Mouse (Mus musculus) macrophage (primary cell): ENCODE results near the gene Ube2r2. TPM values are rescaled to one million over a fixed set of nuclear protein-coding genes. Genes with fewer than 3 reads are reported as not detected.

Source experiments
- H3K27ac ChIP-seq: fragments of 350-480 bp; formaldehyde crosslinking; 2 replicates; pipeline ENCODE4 v1.9.0; 2021
- H3K36me3 ChIP-seq: fragments of 350-480 bp; formaldehyde crosslinking; 2 replicates; pipeline ENCODE4 v1.9.0; 2021; ENCODE audit errors: inconsistent target
- H3K4me3 ChIP-seq: fragments of 350-480 bp; formaldehyde crosslinking; 2 replicates; pipeline ENCODE4 v1.9.0; 2021; ENCODE audit errors: inconsistent target
- H3K79me2 ChIP-seq: fragments of 350-480 bp; formaldehyde crosslinking; 2 replicates; pipeline ENCODE4 v1.9.0; 2021; ENCODE audit errors: inconsistent target
- WGBS: methylation state at CpG from one replicate; pipeline ENCODE4 v1.1.7; 2026; ENCODE audit warnings: inconsistent platforms; ENCODE audit not compliant: missing documents; 5-methylcytosine and 5-hydroxymethylcytosine counted together
- polyA plus RNA-seq: library from polyadenylated mRNA; stranded (reverse); fragments of 250-400 nt; gene quantifications from 3 replicates; pipeline ENCODE4 v1.2.4, GENCODE M21; 2018; ENCODE audit warnings: inconsistent platforms
- total RNA-seq, 78 experiments: library from RNA; depleted of rRNA; stranded (reverse); fragments of 250-400 nt; gene quantifications; 1 replicate in 9 of 78; 2 replicates in 24 of 78; 3 replicates in 43 of 78; 4 replicates in 2 of 78; pipeline ENCODE4 v1.2.4; 2018; ENCODE audit warnings: inconsistent platforms in 56 of 78

Ube2r2 gene
- total RNA-seq (2018; cell fraction: chromatin; rRNA removed), result 10 to 100 TPM in 24 of 26 experiments, 1 to 10 TPM in 2; 8.8 to 55.2 (median 28.9) TPM
- 10 to 100 TPM; 35.6 to 62.8 (median 49.4) TPM for total RNA-seq (2018; cell fraction: cytosol; rRNA removed)
- total RNA-seq (2018; cell fraction: nucleus; rRNA removed), result 10 to 100 TPM; 14.0 to 62.8 (median 30.6) TPM
- 40.3 to 90.8 TPM (median 50.7 TPM) in 3 replicates for polyA plus RNA-seq

- H3K27ac ChIP-seq, result peak within 1 kb of the TSS; percentile 87
- peaks cover 50% of the 10 kb centered on the region for H3K79me2 ChIP-seq
- 2% methylated on average over 59 of the region's 65 CpGs for WGBS
- peak within 1 kb of the TSS; percentile 82 for H3K4me3 ChIP-seq
- no peaks in the 10 kb centered on the region for H3K36me3 ChIP-seq
Observed at GRCm38 (mm10) chr4:41135711-41136453, at the start of gene Ube2r2. Ube2r2 (plus strand) TSS chr4:41135743.

GRCm38 (mm10) chr4:41086947-41087346 is 48.6 kb upstream of the Ube2r2 start:
- 77% methylated on average over 9 of the region's 9 CpGs for WGBS
- H3K27ac ChIP-seq, result no peak overlapping the region
- no peaks in the 10 kb centered on the region for H3K79me2 ChIP-seq
- no peak overlapping the region for H3K4me3 ChIP-seq
- no peaks in the 10 kb centered on the region for H3K36me3 ChIP-seq

GRCm38 (mm10) chr4:41087459-41088298 is 47.9 kb upstream of the Ube2r2 start:
- WGBS, result 82% methylated on average over 16 of the region's 16 CpGs
- no peak overlapping the region for H3K27ac ChIP-seq
- H3K79me2 ChIP-seq, result no peaks in the 10 kb centered on the region
- H3K4me3 ChIP-seq, result no peak overlapping the region
- H3K36me3 ChIP-seq, result no peaks in the 10 kb centered on the region

GRCm38 (mm10) chr4:41089189-41089588 is 46.4 kb upstream of the Ube2r2 start:
- no peak overlapping the region for H3K27ac ChIP-seq
- no peak overlapping the region for H3K4me3 ChIP-seq
- WGBS, result 74% methylated on average over 4 of the region's 4 CpGs
- no peaks in the 10 kb centered on the region for H3K79me2 ChIP-seq
- H3K36me3 ChIP-seq, result no peaks in the 10 kb centered on the region

GRCm38 (mm10) chr4:41089705-41090104 is 45.8 kb upstream of the Ube2r2 start:
- 78% methylated on average over 1 of the region's 2 CpGs for WGBS
- Histone ChIP-seq H3K79me2 (no peaks in the 10 kb centered on the region), H3K4me3 (no peak overlapping the region), H3K27ac (no peak overlapping the region), H3K36me3 (no peaks in the 10 kb centered on the region)

GRCm38 (mm10) chr4:41091391-41091790 is 44.2 kb upstream of the Ube2r2 start:
- 40% methylated on average over 3 of the region's 3 CpGs for WGBS
- Histone ChIP-seq H3K4me3 (no peak overlapping the region), H3K79me2 (no peaks in the 10 kb centered on the region), H3K36me3 (no peaks in the 10 kb centered on the region), H3K27ac (no peak overlapping the region)

GRCm38 (mm10) chr4:41092958-41093357 is 42.6 kb upstream of the Ube2r2 start:
- H3K4me3 ChIP-seq, result no peak overlapping the region
- H3K27ac ChIP-seq, result no peak overlapping the region
- WGBS, result 80% methylated on average over 1 of the region's 1 CpGs
- H3K79me2 ChIP-seq, result no peaks in the 10 kb centered on the region
- no peaks in the 10 kb centered on the region for H3K36me3 ChIP-seq

- no peak overlapping the region for H3K4me3 ChIP-seq
- H3K36me3 ChIP-seq, result no peaks in the 10 kb centered on the region
- no peaks in the 10 kb centered on the region for H3K79me2 ChIP-seq
- WGBS, result 72% methylated on average over 9 of the region's 9 CpGs
- no peak overlapping the region for H3K27ac ChIP-seq
Observed at GRCm38 (mm10) chr4:41094361-41094760, 41.2 kb upstream of the Ube2r2 start.

- H3K4me3 ChIP-seq, result no peak overlapping the region
- H3K79me2 ChIP-seq, result no peaks in the 10 kb centered on the region
- H3K27ac ChIP-seq, result no peak overlapping the region
- 81% methylated on average over 8 of the region's 8 CpGs for WGBS
- H3K36me3 ChIP-seq, result no peaks in the 10 kb centered on the region
Observed at GRCm38 (mm10) chr4:41096169-41096568, 39.4 kb upstream of the Ube2r2 start.

- Histone ChIP-seq H3K79me2 (no peaks in the 10 kb centered on the region), H3K27ac (no peak overlapping the region), H3K4me3 (no peak overlapping the region), H3K36me3 (no peaks in the 10 kb centered on the region)
- WGBS, result 69% methylated on average over 5 of the region's 5 CpGs
Observed at GRCm38 (mm10) chr4:41096794-41097193, 38.7 kb upstream of the Ube2r2 start.

- H3K27ac ChIP-seq, result no peak overlapping the region
- no peaks in the 10 kb centered on the region for H3K36me3 ChIP-seq
- H3K79me2 ChIP-seq, result no peaks in the 10 kb centered on the region
- H3K4me3 ChIP-seq, result no peak overlapping the region
- 40% methylated on average over 13 of the region's 13 CpGs for WGBS
Observed at GRCm38 (mm10) chr4:41097381-41097780, 38.2 kb upstream of the Ube2r2 start.

GRCm38 (mm10) chr4:41097871-41098576 is 37.5 kb upstream of the Ube2r2 start, which contains the start of gene Aqp3:
Aqp3 (minus strand) TSS chr4:41098183.
- Histone ChIP-seq H3K79me2 (no peaks in the 10 kb centered on the region), H3K36me3 (no peaks in the 10 kb centered on the region), H3K4me3 (no peak within 1 kb of the TSS), H3K27ac (no peak within 1 kb of the TSS)
- WGBS, result under 1% methylated on average over 38 of the region's 42 CpGs

- H3K27ac ChIP-seq, result no peak overlapping the region
- no peaks in the 10 kb centered on the region for H3K36me3 ChIP-seq
- no peaks in the 10 kb centered on the region for H3K79me2 ChIP-seq
- H3K4me3 ChIP-seq, result no peak overlapping the region
- 18% methylated on average over 11 of the region's 11 CpGs for WGBS
Observed at GRCm38 (mm10) chr4:41098577-41098951, 37.0 kb upstream of the Ube2r2 start.

- 100% methylated on average over 1 of the region's 1 CpGs for WGBS
- no peak overlapping the region for H3K4me3 ChIP-seq
- no peak overlapping the region for H3K27ac ChIP-seq
- H3K79me2 ChIP-seq, result no peaks in the 10 kb centered on the region
- H3K36me3 ChIP-seq, result no peaks in the 10 kb centered on the region
Observed at GRCm38 (mm10) chr4:41100986-41101385, 34.6 kb upstream of the Ube2r2 start.
